Mouse (Mus musculus) embryonic facial prominence, embryonic 13.5 days (tissue): ENCODE measurements at regions not wholly inside any gene's neighbourhood (a gene's known extent, or its start where the extent isn't known, plus 50 kb on each side); places are given as distances from the start of the nearest gene placed in this dataset.

ENCODE experiments used
- ATAC-seq: fragments of 200-750 bp; cut with Nextera tagmentation; 2 replicates; pipeline ENCODE4 v1.8.0; 2017; ENCODE audit warnings: low read depth; ENCODE audit not compliant: insufficient number of reproducible peaks, insufficient read depth, low FRiP score, low TSS enrichment
- H3K27ac ChIP-seq: fragments of 300-500 bp; sonication (generic); 2 replicates; pipeline ENCODE4 v1.5.1; 2015; ENCODE audit warnings: moderate library complexity, mild to moderate bottlenecking, inconsistent platforms
- H3K27me3 ChIP-seq: fragments of 300-500 bp; sonication (generic); 2 replicates; pipeline ENCODE4 v1.6.1; 2015; ENCODE audit warnings: mild to moderate bottlenecking, inconsistent platforms
- H3K36me3 ChIP-seq: fragments of 300-500 bp; sonication (generic); 2 replicates; pipeline ENCODE4 v1.6.1; 2015; ENCODE audit warnings: mild to moderate bottlenecking, inconsistent platforms
- H3K4me1 ChIP-seq: fragments of 300-500 bp; sonication (generic); 2 replicates; pipeline ENCODE4 v1.6.1; 2015; ENCODE audit warnings: inconsistent platforms
- H3K4me2 ChIP-seq: fragments of 300-500 bp; sonication (generic); 2 replicates; pipeline ENCODE4 v1.6.1; 2015; ENCODE audit warnings: moderate library complexity, mild to moderate bottlenecking, inconsistent platforms
- H3K4me3 ChIP-seq: fragments of 300-500 bp; sonication (generic); 2 replicates; pipeline ENCODE4 v1.5.1; 2015; ENCODE audit warnings: mild to moderate bottlenecking, inconsistent platforms
- H3K9ac ChIP-seq: fragments of 300-500 bp; sonication (generic); 2 replicates; pipeline ENCODE4 v1.6.1; 2015; ENCODE audit warnings: mild to moderate bottlenecking, inconsistent platforms
- H3K9me3 ChIP-seq: fragments of 300-500 bp; sonication (generic); 2 replicates; pipeline ENCODE4 v1.6.1; 2016; ENCODE audit warnings: inconsistent platforms
- WGBS: fragments of 180-500 bp; shearing (Covaris S2); methylation state at CpG from one replicate; pipeline ENCODE4 v1.1.7; 2015; ENCODE audit warnings: mixed read lengths; 5-methylcytosine and 5-hydroxymethylcytosine counted together

GRCm38 (mm10) chr2:133458735-133459134 is 93.2 kb upstream of the Bmp2 start:
- H3K9ac ChIP-seq, result no peak overlapping the region
- H3K4me3 ChIP-seq, result no peak overlapping the region
- no peaks in the 10 kb centered on the region for H3K4me1 ChIP-seq
- no peak overlapping the region for H3K27ac ChIP-seq
- ATAC-seq, result no peak
- H3K9me3 ChIP-seq, result no peaks in the 10 kb centered on the region
- H3K36me3 ChIP-seq, result no peaks in the 10 kb centered on the region
- no peaks in the 10 kb centered on the region for H3K27me3 ChIP-seq
- 52% methylated on average over 2 of the region's 2 CpGs for WGBS
- H3K4me2 ChIP-seq, result no peak overlapping the region

GRCm38 (mm10) chr2:133460814-133461213 is 91.1 kb upstream of the Bmp2 start:
- no peak overlapping the region for H3K9ac ChIP-seq
- no peaks in the 10 kb centered on the region for H3K4me1 ChIP-seq
- no peak overlapping the region for H3K4me2 ChIP-seq
- H3K9me3 ChIP-seq, result no peaks in the 10 kb centered on the region
- no peak overlapping the region for H3K27ac ChIP-seq
- H3K27me3 ChIP-seq, result no peaks in the 10 kb centered on the region
- whole genome bisulfite sequencing, result 70% methylated on average over 7 of the region's 7 CpGs
- H3K4me3 ChIP-seq, result no peak overlapping the region
- no peaks in the 10 kb centered on the region for H3K36me3 ChIP-seq
- ATAC-seq, result no peak

- H3K27ac ChIP-seq, result no peak overlapping the region
- H3K4me3 ChIP-seq, result no peak overlapping the region
- no peak for ATAC-seq
- no peak overlapping the region for H3K9ac ChIP-seq
- H3K27me3 ChIP-seq, result no peaks in the 10 kb centered on the region
- no peaks in the 10 kb centered on the region for H3K4me1 ChIP-seq
- H3K36me3 ChIP-seq, result no peaks in the 10 kb centered on the region
- no peaks in the 10 kb centered on the region for H3K9me3 ChIP-seq
- no peak overlapping the region for H3K4me2 ChIP-seq
- 89% methylated on average over 2 of the region's 2 CpGs for WGBS
Measured at GRCm38 (mm10) chr2:133462378-133462777, 89.6 kb upstream of the Bmp2 start.

GRCm38 (mm10) chr2:133467170-133468168 is 84.5 kb upstream of the Bmp2 start:
- Histone ChIP-seq H3K27me3 (no peaks in the 10 kb centered on the region), H3K4me1 (no peaks in the 10 kb centered on the region), H3K27ac (no peak overlapping the region), H3K9ac (no peak overlapping the region), H3K36me3 (no peaks in the 10 kb centered on the region), H3K4me3 (no peak overlapping the region), H3K4me2 (no peak overlapping the region), H3K9me3 (no peaks in the 10 kb centered on the region)
- 87% methylated on average over 9 of the region's 9 CpGs for WGBS
- ATAC-seq, result no peak

GRCm38 (mm10) chr2:133472966-133473744 is 78.8 kb upstream of the Bmp2 start:
- Histone ChIP-seq H3K27me3 (no peaks in the 10 kb centered on the region), H3K9ac (no peak overlapping the region), H3K4me2 (no peak overlapping the region), H3K36me3 (no peaks in the 10 kb centered on the region), H3K27ac (no peak overlapping the region), H3K9me3 (no peaks in the 10 kb centered on the region), H3K4me1 (no peaks in the 10 kb centered on the region), H3K4me3 (no peak overlapping the region)
- WGBS, result 57% methylated on average over 5 of the region's 5 CpGs
- no peak for ATAC-seq

GRCm38 (mm10) chr2:133474174-133474573 is 77.8 kb upstream of the Bmp2 start:
- no peaks in the 10 kb centered on the region for H3K36me3 ChIP-seq
- no peaks in the 10 kb centered on the region for H3K4me1 ChIP-seq
- WGBS, result 80% methylated on average over 1 of the region's 1 CpGs
- H3K9ac ChIP-seq, result no peak overlapping the region
- no peaks in the 10 kb centered on the region for H3K9me3 ChIP-seq
- H3K27me3 ChIP-seq, result no peaks in the 10 kb centered on the region
- ATAC-seq, result no peak
- H3K27ac ChIP-seq, result no peak overlapping the region
- no peak overlapping the region for H3K4me3 ChIP-seq
- no peak overlapping the region for H3K4me2 ChIP-seq

GRCm38 (mm10) chr2:133480870-133481269 is 71.1 kb upstream of the Bmp2 start:
- H3K27me3 ChIP-seq, result no peaks in the 10 kb centered on the region
- no peaks in the 10 kb centered on the region for H3K9me3 ChIP-seq
- 80% methylated on average over 3 of the region's 3 CpGs for WGBS
- H3K4me2 ChIP-seq, result no peak overlapping the region
- H3K4me1 ChIP-seq, result no peaks in the 10 kb centered on the region
- ATAC-seq, result no peak
- no peak overlapping the region for H3K9ac ChIP-seq
- no peak overlapping the region for H3K4me3 ChIP-seq
- no peaks in the 10 kb centered on the region for H3K36me3 ChIP-seq
- no peak overlapping the region for H3K27ac ChIP-seq

GRCm38 (mm10) chr2:133481305-133481704 is 70.7 kb upstream of the Bmp2 start:
- H3K27ac ChIP-seq, result no peak overlapping the region
- H3K9ac ChIP-seq, result no peak overlapping the region
- no peaks in the 10 kb centered on the region for H3K9me3 ChIP-seq
- 83% methylated on average over 6 of the region's 6 CpGs for WGBS
- no peaks in the 10 kb centered on the region for H3K27me3 ChIP-seq
- no peak for ATAC-seq
- no peaks in the 10 kb centered on the region for H3K4me1 ChIP-seq
- no peak overlapping the region for H3K4me2 ChIP-seq
- no peak overlapping the region for H3K4me3 ChIP-seq
- no peaks in the 10 kb centered on the region for H3K36me3 ChIP-seq

- no peaks in the 10 kb centered on the region for H3K4me1 ChIP-seq
- no peak overlapping the region for H3K4me2 ChIP-seq
- no peaks in the 10 kb centered on the region for H3K27me3 ChIP-seq
- H3K9me3 ChIP-seq, result no peaks in the 10 kb centered on the region
- ATAC-seq, result no peak
- no peaks in the 10 kb centered on the region for H3K36me3 ChIP-seq
- WGBS, result 85% methylated on average over 3 of the region's 3 CpGs
- H3K9ac ChIP-seq, result no peak overlapping the region
- H3K4me3 ChIP-seq, result no peak overlapping the region
- no peak overlapping the region for H3K27ac ChIP-seq
Measured at GRCm38 (mm10) chr2:133481785-133482184, 70.2 kb upstream of the Bmp2 start.

- no peak overlapping the region for H3K9ac ChIP-seq
- H3K9me3 ChIP-seq, result no peaks in the 10 kb centered on the region
- no peak overlapping the region for H3K4me2 ChIP-seq
- H3K36me3 ChIP-seq, result no peaks in the 10 kb centered on the region
- no peak overlapping the region for H3K4me3 ChIP-seq
- no peak overlapping the region for H3K27ac ChIP-seq
- H3K4me1 ChIP-seq, result no peaks in the 10 kb centered on the region
- 69% methylated on average over 3 of the region's 3 CpGs for WGBS
- H3K27me3 ChIP-seq, result no peaks in the 10 kb centered on the region
- ATAC-seq, result no peak
Measured at GRCm38 (mm10) chr2:133495443-133495842, 56.5 kb upstream of the Bmp2 start.

- Histone ChIP-seq H3K9me3 (no peaks in the 10 kb centered on the region), H3K4me3 (no peak overlapping the region), H3K9ac (no peak overlapping the region), H3K27ac (no peak overlapping the region), H3K36me3 (no peaks in the 10 kb centered on the region), H3K4me1 (no peaks in the 10 kb centered on the region), H3K27me3 (no peaks in the 10 kb centered on the region), H3K4me2 (no peak overlapping the region)
- no peak for ATAC-seq
Measured at GRCm38 (mm10) chr2:133496389-133496788, 55.6 kb upstream of the Bmp2 start.

- no peaks in the 10 kb centered on the region for H3K27me3 ChIP-seq
- no peaks in the 10 kb centered on the region for H3K4me1 ChIP-seq
- WGBS, result 89% methylated on average over 4 of the region's 4 CpGs
Measured at GRCm38 (mm10) chr2:133497071-133497470, 54.9 kb upstream of the Bmp2 start.

More at GRCm38 (mm10) chr2:133497071-133497470, 54.9 kb upstream of the Bmp2 start:
- Histone ChIP-seq H3K4me3 (no peak overlapping the region), H3K27ac (no peak overlapping the region), H3K9ac (no peak overlapping the region), H3K4me2 (no peak overlapping the region), H3K36me3 (no peaks in the 10 kb centered on the region), H3K9me3 (no peaks in the 10 kb centered on the region)
- ATAC-seq, result no peak
